Mouse (Mus musculus): ENCODE measurements around the gene Kcnk18.

Gene Kcnk18

DNA sequence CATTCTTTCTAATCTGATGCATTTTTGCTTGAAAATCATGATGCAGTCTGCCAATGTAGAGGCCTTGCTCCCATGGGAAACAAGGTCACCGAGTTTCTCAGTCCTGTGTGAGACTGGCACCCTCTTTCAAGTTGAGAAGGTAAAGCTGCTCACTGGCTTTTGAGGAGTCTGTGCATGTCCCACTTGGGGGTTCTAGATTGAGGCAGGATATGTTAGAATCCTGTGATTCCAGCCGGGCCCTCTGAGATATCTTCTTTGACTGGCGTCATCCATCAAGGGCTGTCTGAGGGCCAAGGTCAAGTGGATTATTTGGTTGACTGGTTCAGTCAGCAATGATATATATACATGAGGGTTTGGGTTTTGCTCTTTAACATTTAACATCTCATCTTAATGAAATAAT, 63.0 kb downstream of the Kcnk18 start:
- no peak for DNase-seq (ENCODE audit: low read depth, low spot score)

All from c-Kit-negative CD71-positive TER-119-positive erythroid progenitor cells, embryonic 14.5 days (primary cell).